Mouse (Mus musculus): Measurements from ENCODE around the gene Myf6.

Gene Myf6

DNA sequence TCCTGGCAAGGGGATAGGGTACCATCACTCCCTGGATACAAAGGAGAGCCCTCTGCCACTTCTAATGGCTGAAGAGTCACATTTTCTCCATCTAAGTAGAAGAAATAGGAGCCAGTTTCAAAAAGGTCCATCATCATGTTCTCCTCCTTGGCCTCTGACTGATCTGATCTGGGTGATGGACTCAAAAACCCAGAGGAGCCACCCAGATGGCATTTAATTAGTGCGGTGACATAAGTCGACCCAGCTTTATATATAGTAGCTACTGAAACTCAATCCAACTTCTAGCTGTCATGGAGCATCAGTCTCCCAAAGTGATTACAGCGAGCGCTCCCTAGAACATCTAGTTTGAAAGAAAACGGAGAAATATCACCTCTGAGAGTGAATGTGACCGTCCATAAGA is at the start of gene Myf6:
Myf6 (minus strand) TSS at position 170 of the 400 bp plus-strand sequence.
- no peak for DNase-seq

DNA sequence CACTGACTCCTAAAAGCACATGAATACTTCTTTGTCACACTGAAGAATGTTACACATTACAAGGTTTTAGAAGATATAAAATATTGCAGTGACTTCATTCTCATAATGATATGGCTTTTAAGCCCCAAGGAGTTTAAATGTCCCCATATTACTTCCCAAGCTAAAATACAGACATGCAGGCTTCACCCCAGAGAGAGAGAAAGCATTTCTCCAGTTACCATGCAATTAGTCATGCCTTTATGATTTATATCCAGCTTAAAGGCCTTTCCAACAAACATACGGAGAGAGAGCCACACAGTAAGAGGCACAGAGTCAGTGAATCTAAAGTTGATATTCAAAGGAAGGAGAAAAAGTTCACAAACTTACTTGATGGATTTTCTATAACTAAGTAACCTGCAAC is 48.5 kb upstream of the Myf6 start:
- DNase-seq = no peak

DNA sequence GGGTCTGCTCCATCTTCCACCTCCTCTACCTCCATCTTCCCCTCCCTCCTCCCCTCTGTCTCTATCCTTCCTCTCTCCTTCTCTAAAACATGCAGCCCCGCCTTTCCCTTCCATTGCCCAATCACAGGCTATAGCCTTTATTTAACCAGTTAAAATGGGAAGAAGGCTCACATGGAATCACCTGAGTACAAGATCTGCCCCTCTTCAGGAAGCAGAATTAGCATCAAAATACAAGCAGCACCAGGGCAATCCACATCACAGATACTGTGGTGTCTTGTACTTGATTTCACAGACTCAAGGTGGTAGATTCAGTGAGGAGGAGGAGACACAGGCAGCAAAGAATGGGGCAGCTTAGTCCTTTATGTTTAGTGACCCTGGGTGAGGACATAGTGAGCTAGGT is 34.2 kb upstream of the Myf6 start:
- no peak for DNase-seq

DNA sequence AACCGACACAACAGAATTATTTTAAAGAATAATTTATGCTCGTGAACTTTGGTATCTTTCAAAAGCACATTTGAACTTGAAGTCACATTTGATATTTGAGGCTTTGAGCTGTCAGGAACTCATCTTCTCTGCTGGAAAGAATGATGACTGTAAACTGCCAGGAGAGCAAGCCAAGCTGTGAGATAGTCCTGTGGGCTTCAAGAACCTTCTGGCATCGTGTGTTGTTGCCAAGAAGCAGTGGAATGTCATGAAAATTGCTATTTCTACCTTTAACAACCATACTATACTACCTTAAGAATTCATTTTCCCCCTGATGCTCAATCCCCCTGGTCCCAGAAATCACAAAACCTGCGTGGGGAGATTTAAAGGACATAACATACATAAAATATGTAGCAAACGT is 24.7 kb upstream of the Myf6 start:
- no peak for DNase-seq

DNA sequence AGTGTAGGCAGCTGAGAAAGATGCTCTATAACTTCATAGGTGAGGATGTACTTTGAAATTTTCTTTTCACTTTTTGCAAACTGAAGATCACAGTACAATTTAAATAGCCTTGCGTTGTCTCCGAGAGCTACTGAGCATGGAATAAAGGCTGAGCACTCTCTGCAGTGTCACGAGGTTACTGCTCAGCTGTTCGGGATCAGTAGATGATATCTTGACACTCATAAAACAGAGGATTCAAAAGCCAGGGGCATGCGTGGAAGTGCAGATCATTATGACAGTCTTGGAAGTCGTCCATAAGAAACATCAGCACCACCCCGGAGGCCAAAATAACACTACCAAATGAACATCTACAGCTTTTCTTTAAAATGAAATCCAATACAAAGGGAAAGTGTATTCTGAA is 22.1 kb upstream of the Myf6 start:
- no peak for DNase-seq

DNA sequence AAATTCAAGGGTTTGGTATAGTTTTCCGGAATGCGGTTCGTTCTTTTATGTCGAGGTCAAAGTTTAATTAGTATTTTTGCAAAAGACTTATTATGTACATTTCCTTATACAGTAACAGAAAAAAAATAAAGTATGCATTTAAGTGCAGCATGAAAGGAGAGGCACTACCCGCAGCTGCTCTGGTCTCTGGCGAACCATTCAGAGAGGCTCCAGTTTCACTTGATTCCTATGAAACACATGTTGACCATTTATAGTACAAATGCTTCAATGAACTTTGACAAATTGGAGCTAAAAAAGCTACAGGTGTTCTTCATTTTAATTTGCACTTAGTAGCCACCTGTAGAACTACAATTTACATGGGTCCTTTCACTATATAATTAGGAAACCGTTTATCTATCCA is 20.2 kb upstream of the Myf6 start:
- DNase-seq = no peak

DNA sequence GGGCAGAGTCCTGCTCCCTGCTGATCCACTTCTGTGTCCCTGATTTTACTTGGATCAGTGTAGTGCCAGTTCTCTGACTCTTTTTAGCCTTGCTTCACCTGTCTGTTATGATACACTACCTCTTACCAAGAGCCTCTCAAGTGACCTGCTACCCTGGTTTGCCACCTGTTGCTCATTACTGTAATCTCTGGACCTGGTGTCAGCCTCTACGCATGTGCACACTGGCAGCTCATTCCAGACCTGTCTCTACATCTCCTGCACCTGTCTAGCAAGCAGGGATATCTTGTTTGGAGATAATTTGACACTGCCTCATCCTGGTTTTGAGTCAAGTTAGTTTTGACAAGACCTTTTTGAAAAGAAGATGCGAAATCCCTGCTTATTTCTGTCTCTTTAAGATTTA is 11.9 kb upstream of the Myf6 start:
- no peak for DNase-seq

DNA sequence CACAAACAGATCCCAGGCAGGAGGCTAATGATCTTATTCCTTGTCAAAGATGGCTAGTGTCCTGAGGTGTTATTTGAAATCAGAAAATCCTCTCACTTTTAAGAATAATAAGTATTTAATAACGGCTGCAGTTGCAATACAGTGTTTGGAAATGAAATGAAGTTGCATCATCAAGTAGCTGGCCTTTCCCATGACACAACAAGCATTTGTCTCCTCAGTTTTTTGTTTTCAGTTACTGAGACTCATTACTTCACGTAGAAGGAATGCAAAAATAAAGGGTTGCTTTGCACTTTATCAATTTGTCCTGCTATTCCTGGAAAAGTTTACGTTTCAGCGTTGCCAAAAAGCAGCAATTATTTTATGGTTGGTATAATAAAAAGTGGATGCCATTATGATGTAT is 8.9 kb upstream of the Myf6 start:
- DNase-seq = no peak

DNA sequence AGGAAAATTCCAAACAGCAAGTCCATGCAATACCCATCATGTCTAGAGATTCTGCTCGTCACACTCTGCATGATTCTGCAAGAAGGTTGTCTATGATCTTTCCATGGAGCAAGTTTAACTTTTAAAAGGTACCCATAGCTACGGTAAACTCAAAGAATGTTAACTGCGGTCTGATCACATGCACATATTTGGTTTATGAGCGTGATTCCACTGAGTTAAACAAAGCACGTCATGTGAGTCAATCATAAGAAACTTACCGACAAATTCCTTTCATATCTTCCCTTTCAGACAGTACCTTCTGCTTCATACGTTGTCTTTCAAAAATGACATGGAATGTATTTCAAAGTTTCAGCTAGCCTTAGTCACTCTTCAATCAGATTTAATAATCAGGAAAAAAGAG is 7.7 kb upstream of the Myf6 start:
- no peak for DNase-seq

DNA sequence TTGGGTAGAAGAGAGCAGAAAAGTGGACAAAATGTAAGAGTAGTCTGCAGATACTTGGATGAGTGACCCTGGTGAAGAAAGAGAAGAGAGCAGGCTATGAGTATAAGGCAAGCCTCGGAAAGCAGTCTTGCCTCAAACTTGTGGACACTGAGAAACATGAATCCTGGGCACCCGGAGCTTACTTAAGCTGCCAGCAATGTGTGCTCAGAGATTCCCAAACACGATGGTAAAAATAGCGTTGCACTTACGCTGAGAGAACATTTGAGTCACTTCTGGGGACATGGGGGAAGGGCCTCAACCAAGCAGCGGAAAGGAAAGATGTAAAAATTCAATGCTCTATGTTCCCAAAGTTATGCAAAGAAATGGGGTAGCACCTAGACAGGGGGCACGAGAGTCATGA is 5.1 kb upstream of the Myf6 start:
- DNase-seq = no peak

DNA sequence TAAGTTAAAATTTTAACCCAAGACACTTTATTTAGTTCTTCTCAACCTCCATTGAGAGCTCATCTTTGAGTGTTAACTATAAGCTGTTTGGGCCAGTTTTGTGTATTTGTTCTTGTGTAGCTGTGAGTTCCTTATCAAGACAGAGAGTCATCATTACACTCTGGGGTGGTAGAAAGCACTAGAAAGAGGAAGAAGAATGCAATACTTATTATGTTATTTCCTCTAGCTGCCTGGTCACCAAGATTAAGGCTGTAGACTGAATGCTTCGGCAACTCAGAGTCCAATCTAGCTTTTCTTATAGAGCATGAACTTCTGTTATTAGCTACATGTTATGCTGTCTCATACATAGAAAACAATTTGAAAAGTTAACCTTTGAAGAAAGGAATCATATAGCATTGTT is 1.9 kb upstream of the Myf6 start:
- no peak for DNase-seq

DNA sequence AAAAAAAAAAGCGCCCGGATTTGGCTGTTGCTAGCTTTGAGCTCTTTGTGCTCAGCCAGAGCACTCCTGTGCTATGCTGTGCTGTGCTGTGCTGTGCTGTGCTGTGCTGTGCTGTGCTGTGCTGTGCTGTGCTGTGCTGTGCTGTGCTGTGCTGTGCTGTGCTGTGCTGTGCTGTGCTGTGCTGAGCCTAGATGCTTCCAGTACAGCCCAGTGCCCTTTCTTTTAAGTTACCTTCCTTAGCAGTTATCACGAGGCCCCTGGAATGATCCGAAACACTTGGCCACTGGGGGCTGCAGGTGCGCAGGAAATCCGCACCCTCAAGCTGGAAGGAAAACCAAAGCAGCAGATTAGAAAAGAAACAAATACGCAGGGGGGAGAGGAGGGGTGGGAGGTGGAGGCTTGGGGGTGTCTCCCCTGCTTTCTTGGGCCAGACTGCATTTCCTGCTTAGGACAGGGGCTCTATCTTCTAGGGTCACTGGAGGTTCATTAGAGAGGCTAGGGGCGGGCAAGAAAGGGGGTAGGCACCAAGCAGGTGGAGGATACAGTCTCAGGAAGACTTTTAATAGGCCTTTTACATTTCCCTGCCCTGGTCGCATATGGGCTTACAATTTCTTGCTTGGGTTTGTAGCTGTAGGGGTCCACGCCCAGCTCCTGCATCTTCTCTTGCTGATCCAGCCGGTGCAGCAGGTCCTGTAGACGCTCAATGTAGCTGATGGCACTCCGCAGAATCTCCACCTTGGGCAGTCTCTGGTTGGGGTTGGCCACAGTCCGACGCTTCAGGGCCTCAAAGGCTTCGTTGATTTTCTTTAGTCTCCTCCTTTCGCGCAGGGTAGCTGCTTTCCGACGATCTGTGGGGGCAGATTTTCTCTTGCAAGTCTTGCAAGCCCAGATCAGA is 710 bp downstream of the Myf6 start:
- no peak for DNase-seq

DNA sequence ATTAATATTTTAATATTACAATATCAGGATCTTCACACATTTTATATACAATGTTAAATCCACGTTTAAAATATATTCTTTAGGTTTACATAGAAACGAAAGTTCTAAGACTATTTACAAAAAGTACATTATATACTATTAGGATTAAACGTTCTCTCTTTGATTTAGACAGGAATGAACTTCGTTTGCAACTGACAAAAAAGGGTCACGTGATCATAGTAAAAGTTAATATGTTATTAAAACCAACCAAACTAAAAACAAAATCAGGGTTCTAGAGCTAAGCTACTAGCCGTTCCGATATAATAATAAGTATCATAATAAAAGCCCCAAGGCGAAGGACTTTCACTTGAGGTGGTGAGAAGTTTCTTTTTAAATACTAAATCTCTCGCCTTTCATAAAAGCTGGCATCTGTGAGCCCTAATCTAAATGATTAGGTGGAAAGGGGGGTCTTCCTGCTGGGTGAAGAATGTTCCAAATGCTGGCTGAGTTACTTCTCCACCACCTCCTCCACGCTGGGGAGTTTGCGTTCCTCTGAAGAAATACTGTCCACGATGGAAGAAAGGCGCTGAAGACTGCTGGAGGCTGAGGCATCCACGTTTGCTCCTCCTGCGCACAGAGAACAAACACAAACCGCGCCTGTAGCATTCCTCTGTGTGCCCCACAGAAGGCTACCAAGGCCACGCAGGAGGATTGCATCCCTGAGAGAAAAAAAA is 1.5 kb downstream of the Myf6 start:
- no peak for DNase-seq

DNA sequence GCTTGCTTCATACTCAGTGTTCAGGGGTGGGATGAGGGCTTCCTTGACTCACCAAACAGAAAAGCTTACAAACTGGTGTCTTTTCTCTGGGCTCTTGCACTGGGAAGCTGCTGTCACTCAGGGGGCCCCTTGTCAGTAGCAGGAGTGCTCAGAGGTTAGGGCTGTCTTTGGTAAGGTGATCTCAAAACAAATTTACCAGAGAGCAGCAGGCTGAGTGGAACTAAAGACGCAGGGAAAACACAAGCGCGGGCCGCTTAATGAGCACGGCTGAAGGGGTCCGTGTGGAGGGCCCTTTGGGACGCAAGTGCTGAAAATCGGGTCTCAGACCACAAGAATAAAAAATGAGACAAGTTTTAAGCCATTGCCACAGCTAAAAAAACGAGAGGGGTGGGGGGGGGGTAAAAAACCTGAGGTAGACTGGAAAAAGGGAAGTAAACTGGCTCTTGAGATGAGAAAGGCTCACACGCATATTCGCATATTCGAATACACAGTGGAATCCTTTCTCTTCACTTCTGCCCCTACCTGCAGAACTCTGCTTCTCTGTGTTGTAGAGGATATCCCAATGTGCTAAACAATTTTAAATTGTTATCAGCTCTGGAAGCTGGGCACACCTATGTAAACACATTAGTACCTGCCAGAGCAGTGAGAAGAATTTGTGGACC is 5.8 kb downstream of the Myf6 start:
- no peak for DNase-seq

DNA sequence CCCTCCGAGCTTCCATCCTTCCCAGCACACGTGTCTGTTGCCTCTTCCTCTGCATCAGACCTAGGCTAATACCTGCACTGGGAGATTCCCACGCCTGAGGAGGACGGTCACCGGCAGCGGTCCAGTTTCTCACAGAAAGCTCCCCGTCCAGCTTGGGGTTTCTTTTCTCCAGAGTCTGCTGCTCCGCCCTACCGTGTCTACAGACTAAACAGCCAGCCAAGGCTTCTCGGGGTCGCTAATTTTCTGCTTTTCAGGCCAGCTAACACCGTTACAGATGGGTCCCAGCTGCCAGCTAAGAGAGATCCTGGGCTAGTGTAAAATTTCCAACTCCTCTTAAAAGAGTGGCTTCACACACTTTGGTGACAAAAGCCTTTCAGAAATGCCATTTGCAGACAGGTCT is 7.8 kb downstream of the Myf6 start:
- no peak for DNase-seq

DNA sequence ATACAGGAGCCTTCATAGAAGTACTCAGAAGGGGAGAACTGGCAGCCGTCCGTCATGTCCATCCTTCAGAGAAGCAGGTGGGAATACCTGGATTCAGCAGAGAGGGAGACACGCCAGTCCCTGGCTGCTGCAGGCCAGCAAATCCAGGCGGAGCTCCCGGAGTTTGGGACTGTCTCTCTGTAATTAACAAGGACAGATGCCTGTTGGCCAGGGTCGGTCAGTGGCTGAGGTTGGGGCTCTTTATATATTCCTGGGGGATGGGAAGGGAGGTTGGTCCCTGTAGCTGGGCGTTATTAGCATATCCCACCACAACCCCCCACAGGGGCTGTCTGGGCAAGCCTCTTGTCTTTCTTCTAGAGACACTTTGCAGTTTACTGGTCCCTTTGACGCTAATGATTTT is 8.7 kb downstream of the Myf6 start, which contains the start of gene Myf5:
Myf5 (minus strand) TSS at position 265 of the 400 bp plus-strand sequence.
- no peak for DNase-seq

DNA sequence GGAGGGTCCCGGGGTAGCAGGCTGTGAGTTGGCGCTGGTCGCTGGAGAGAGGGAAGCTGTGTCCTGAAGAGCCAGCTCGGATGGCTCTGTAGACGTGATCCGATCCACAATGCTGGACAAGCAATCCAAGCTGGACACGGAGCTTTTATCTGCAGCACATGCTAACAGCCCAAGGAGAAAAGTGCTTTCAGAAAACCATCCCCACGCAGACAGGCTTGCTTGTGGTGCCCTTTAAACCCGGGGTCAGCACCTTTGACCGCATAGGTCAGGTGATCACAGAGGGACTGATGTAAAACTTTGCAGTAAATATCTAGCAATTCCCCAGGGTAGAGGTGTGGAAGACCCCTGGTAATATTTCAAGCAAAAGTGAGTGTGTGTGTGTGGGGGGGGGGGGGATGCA is 10.5 kb downstream of the Myf6 start:
- DNase-seq = no peak

DNA sequence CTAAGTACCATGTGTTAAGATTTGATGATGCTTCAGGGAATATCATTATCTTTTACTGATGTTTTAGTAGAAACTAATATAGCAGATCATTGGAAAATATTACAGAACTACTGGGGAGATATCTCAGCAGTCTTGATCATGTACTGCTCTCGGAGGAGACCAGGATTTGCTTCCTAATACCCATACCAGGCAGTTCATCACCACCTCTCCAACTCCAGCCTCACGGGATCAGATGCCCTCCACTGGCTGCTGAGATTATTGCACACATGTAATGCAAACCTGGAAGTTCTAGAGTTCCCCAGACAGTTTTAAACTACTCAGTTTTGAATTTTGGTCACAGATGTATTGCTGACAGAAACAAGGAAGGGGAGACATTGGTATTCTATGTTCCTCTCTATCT is 21.0 kb downstream of the Myf6 start:
- DNase-seq = no peak

DNA sequence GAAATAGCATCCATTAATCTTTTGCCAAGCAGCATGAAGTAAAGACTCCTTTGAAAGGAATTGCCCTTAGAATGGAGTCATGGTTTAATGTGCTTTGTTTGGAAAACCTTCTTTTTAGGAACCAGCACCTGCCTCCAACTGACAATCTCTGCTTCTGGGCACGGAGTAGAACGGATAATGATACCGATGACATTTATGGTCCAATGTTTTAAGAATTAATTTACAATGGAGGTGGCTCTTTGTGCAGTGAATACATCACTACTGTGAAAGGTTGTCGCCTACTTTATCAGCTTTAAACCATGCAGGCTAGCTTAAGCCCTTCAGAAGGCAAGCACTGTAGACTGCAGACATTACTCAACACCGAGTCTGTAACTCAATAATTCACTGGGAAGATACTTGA is 22.8 kb downstream of the Myf6 start:
- no peak for DNase-seq

DNA sequence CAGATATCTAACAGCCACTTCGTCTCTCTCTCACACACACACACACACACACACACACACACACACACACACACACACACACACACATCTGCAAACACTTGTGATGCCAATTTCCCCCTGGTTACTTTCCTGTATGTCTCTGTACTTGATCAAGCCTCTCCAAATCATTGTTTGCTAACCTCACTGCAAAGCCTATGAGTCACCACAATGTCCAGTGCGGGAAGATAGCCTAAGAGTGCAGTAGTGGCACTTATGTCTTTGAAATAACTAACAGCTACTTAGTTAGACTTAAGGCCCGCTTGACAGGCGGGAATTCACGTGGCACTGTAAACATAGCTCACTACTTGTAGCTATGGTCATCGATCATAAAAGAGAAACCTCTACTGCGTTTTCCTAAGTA is 26.7 kb downstream of the Myf6 start:
- no peak for DNase-seq

DNA sequence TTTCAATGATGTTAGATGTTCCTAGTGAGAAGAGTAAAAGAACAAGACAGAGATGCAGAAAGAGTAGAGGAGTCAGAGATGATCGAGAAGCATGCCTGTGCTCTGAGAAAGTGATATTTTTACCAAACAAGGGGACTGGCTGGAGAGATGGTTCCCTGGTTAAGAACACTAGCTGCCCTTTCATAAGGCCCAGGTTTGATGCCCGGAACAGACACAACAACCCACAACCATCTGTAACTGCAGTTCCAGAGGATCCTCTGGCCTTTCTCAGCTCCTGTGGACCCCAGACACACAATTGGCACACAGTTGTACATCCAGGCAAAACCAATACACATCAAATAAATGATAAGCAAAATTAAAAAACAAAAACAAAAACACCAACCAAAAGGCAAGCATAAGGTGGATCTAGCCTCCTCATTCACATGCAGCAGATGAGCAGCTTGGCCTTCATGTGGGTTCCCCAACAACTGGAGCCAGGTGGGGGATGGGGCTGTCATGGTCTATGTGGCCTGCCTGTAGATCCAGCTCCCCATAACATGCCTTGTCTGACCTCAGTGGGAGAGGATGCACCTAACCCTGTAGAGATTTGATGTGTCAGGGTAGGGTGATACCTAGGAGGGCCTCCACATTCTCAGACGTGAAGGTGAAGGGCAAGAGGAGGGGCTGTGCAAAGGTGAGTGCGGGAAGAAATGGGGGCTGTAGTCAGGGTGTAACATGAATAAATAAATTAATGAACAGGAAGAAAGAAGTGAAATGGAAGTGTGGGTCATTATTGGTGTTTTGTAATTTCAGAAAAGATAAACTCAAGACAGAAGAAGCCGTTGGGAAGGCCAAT is 44.8 kb downstream of the Myf6 start:
- no peak for DNase-seq

All from B cell, adult 2 months (primary cell).